Mouse (Mus musculus) gastrocnemius, adult 18-20 months (tissue): ENCODE results near the gene Gm20696. TPM values are rescaled to one million over a fixed set of nuclear protein-coding genes. Genes with fewer than 3 reads are reported as not detected.
A peak's percentile ranks its signal among the peaks of the same experiment; 100 is the strongest.

ENCODE experiments used
- DNase-seq: peaks from one replicate; pipeline ENCODE4 v3.0.0; 2021; ENCODE audit warnings: low spot score
- total RNA-seq, 2 experiments: library from RNA; stranded (reverse); gene quantifications; 2 replicates each; pipeline ENCODE4 v1.2.3; 2021

The Gm20696 gene
- total RNA-seq, 2 experiments from 2014 or later: 1.0 to 1.4 TPM

- no peak for DNase-seq
Observed at GRCm38 (mm10) chr6:99394801-99395200, 271.8 kb downstream of the Gm20696 start.

GRCm38 (mm10) chr6:99392484-99392883 is 274.1 kb downstream of the Gm20696 start:
- no peak for DNase-seq

GRCm38 (mm10) chr6:99388741-99389675 is 277.6 kb downstream of the Gm20696 start:
- DNase-seq: no peak

- DNase-seq: no peak
Observed at GRCm38 (mm10) chr6:99388023-99388422, 278.6 kb downstream of the Gm20696 start.

GRCm38 (mm10) chr6:99385059-99385604 is 281.5 kb downstream of the Gm20696 start:
- DNase-seq: no peak

GRCm38 (mm10) chr6:99383846-99384472 is 282.6 kb downstream of the Gm20696 start:
- DNase-seq: no peak

GRCm38 (mm10) chr6:99380146-99380545 is 286.5 kb downstream of the Gm20696 start:
- DNase-seq: no peak

DNA sequence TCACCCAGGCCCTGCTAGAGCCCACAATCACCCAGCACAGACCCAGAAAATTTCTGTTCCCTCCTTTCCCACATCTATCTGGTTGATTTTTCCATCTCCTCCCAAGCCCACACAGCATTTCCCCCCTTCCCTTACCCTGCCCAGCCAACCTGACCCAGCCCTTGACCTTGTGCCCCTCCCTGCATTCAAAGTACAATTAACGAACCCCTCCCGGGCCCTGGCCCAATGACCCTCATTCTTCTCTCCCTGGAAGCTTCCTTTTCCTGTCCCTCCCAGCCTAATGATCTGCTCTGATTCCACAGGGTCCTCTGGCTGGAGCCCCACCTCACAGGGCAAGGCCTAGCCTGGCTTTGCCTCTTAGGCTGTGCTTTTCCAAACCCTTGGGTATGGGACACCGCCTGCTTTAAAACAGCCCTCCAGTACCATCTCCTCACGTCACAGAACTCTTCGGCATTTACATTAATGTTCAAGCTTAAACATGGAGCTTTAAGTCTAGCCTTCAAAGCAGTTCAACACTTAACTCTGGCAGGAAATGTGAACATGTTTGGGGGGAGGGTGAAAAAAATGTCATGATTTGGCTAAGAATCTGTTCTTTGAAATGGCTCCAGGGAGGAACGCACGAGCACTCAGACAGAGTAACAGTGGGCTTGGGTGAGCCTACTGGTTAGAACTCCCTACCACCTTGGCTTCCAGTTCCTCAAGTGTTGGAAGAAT is 287.4 kb downstream of the Gm20696 start:
- peak; percentile 36 for DNase-seq

- no peak for DNase-seq
Observed at GRCm38 (mm10) chr6:99377716-99378115, 288.9 kb downstream of the Gm20696 start.

DNA sequence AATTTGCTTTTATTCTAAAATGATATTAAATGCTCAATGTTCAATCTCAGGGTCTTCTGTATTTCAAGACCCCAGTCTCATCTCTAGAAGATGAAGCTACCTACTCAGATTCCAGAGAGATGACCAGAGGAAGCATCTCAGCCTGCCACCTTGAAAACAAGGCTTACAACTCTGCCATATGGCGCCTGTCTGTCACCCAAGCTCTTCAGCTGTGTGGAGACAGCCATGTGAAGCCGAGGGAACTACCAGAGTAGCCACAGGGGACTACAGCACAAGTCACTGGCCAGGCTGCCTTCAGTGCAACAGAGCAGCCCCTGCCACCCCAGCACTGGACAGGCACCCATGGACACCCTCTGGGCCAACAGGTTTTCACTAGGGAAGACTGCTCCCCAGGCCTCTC is 289.5 kb downstream of the Gm20696 start:
- DNase-seq: no peak

DNA sequence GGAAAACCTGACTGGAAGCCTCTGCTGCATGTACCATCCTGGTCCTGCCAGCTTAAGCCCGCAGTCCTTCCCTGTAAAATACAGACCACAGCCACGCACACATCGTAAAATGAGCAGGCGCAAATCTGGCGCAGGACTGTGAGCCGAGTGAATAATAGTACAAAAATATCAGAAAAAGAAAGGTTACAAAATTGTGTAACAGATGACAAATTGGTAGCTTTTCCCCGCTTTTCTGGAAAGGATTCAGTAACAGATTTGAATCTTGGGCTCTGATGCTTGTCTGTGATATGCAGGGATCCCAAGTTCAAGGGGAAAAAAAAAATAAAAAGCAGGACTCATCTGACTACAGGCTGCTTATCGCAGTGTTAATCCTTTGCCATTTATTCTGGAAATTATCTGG is 289.9 kb downstream of the Gm20696 start:
- no peak for DNase-seq

- no peak for DNase-seq
Observed at GRCm38 (mm10) chr6:99375865-99376264, 290.7 kb downstream of the Gm20696 start.

GRCm38 (mm10) chr6:99375376-99375775 is 291.2 kb downstream of the Gm20696 start:
- no peak for DNase-seq

DNA sequence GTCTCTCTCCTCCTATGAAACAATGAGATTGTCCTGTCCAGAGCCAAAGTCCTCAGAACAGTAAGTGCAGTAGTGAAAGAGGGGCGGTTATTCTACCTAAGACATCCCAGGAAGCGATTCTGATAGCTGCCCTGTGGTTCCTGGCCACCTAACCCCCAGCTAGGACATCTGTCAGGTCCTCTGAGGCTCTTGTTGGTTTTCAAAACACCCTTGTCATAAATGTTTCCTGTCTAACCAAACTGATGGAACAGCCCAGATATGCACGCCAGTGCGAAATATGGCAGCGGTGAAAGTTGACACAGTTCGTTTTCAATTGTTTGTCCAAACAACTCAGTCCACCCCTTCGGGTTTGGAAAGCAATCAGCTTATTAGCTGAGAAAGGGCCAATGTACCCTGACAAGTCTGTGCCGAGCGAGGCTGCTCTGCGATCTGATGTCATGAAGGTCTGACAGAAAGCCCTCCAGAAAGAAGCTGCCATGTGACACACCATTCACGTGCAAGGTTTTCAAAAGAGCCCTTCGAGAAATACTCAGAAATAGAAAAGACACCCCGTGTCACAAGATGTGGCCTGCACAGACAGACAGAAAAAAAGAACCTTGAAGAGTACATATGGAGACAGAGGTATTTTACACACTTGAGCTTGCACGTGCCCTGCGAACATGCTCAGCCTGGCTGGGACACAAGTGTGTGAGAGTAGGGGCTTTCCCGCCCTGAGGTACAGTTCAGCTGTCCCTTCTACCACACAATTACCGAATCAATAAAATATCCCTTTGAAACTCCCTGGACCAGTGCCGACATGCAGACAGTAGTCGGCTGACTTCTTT is 291.9 kb downstream of the Gm20696 start:
- DNase-seq: no peak

DNA sequence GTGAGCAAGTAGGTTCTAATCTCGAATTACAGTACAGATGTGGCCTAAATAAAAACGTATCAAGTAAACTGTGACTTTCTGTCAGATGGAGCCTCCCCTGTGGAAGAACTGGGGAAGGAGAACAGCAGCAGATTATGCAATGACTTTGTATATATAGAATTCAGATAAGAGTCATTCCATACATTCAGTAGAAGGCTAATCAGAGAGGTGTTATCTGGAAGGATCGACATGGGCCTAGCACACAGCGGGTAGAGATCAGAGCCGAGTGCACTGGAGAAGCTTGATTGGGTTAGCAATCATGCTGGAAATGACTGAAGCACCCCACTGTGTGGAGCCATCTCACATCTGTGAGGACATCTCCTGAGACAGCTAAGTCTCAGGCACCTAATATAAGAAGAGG is 294.2 kb downstream of the Gm20696 start:
- no peak for DNase-seq

DNA sequence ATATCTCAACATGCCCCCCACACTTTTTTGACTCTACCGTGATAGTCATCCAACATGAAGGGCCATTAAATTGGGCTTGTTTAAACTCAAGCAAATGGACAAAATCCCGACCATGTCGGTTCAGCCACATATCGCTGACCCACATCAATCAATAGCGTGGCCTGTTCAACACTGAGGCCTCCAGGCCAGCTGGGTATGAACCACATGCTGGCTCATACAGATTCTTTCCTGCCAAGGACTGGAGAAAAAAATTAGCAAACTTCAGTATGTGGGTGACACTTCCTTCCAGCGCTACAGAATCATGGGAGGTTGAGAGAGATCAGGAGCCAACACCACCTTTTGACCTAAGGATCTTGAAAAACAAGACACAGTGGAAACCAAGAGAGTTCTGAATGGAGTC is 294.6 kb downstream of the Gm20696 start:
- DNase-seq: no peak

- DNase-seq: no peak
Observed at GRCm38 (mm10) chr6:99369931-99370330, 296.7 kb downstream of the Gm20696 start.

DNA sequence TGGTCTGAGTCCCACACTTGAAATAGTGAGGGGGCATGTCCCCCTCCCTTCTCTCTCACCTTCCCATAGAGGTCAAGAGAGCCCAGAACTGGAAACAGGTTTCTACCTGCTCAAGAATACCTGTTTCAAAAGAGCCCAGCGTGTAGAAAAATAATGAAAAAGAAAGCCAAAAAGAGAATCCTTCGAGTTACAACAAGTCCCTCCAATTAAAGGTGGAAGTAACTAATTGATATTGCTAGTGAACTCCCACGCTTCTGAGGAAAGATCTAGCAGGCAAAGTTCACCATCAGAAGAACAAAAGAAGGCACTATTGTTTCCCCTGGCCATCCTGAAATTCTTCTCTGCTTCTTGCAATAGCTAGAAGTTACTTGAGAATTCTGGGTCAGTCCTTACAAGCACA is 297.4 kb downstream of the Gm20696 start:
- DNase-seq: no peak

GRCm38 (mm10) chr6:99368118-99368753 is 298.4 kb downstream of the Gm20696 start:
- DNase-seq: no peak

- no peak for DNase-seq
Observed at GRCm38 (mm10) chr6:99364545-99364944, 302.1 kb downstream of the Gm20696 start.
